Comparison of ENCODE assay signal across 14 mouse cellular contexts in genomic region chr4:118692412-118692973, GRCm38 (mm10). TPM values are rescaled to one million over a fixed set of nuclear protein-coding genes. Genes with fewer than 3 reads are reported as not detected.
DNase-seq lines count a peak whose midpoint lies in the region; ATAC-seq and TF ChIP-seq lines count a peak whose summit lies in the region.
"Had no signal": no experiment of that assay in that cellular context is flagged by ENCODE, and none has a peak within 500 bp of the region (broad histone marks: within the 10 kb centered on the region; RNA-seq: fewer than 3 reads in every experiment).

Gene Olfr1342 (minus strand): TSS chr4:118692756.

- no peak within 1 kb of the TSS for H3K4me3 ChIP-seq in kidney, embryonic 15.5 days (replicated peaks)
- no peak within 1 kb of the TSS for H3K4me3 ChIP-seq in thymus, adult 2 months (ENCODE audit: control insufficient read depth, insufficient read depth, low read length)
- H3K4me3 ChIP-seq in limb, embryonic 10.5 days: no peak within 1 kb of the TSS
- no peak within 1 kb of the TSS for H3K4me3 ChIP-seq in heart, embryonic 12.5 days
- H3K4me3 ChIP-seq: midbrain, embryonic 10.5 days had no signal

- no peaks in the 10 kb centered on the region for H3K9me3 ChIP-seq in kidney, embryonic 15.5 days (replicated peaks)
- H3K9me3 ChIP-seq in limb, embryonic 10.5 days (replicated peaks): no peaks in the 10 kb centered on the region
- 0 out of 2 replicates have a peak, but pooled peaks cover 2% of the 10 kb centered on the region for H3K9me3 ChIP-seq in heart, embryonic 12.5 days (replicated peaks)
- H3K9me3 ChIP-seq: midbrain, embryonic 10.5 days had no signal

- peak within 1 kb of the TSS; percentile 59; the same call in 1 of the 2 replicates for H3K27ac ChIP-seq in kidney, embryonic 15.5 days
- H3K27ac ChIP-seq in thymus, adult 2 months (ENCODE audit: control insufficient read depth, insufficient read depth, low read length): no peak within 1 kb of the TSS
- H3K27ac ChIP-seq in limb, embryonic 10.5 days: peak within 1 kb of the TSS; percentile 51
- H3K27ac ChIP-seq in heart, embryonic 12.5 days (ENCODE audit: poor library complexity, severe bottlenecking): no peak within 1 kb of the TSS
- H3K27ac ChIP-seq: midbrain, embryonic 10.5 days had no signal

- H3K9ac ChIP-seq in kidney, embryonic 15.5 days: no peak within 1 kb of the TSS
- H3K9ac ChIP-seq in heart, embryonic 12.5 days: no peak within 1 kb of the TSS

- peak; percentile 29; the same call in 1 of the 2 replicates for ATAC-seq in kidney, embryonic 15.5 days (replicated peaks; ENCODE audit: low FRiP score)
- no peak for ATAC-seq in heart, embryonic 12.5 days (ENCODE audit: insufficient number of reproducible peaks, low FRiP score)
- ATAC-seq: CD4-positive, CD25-positive, alpha-beta regulatory T cell, adult 4 months; intestine, embryonic 16.5 days had no signal

- 44% methylated on average over 12 of the region's 12 CpGs for WGBS in kidney, embryonic 15.5 days
- WGBS in thymus, adult 2 months: 9% methylated on average over 12 of the region's 12 CpGs
- WGBS in limb, embryonic 10.5 days: 63% methylated on average over 12 of the region's 12 CpGs
- 51% methylated on average over 12 of the region's 12 CpGs for WGBS in heart, embryonic 12.5 days

- no peak for DNase-seq in kidney, postnatal 14 days
- DNase-seq in thymus, adult 2 months: peak; percentile 2
- DNase-seq in thymus, postnatal 0 days (ENCODE audit: low spot score): no peak
- peak; percentile 32 for DNase-seq in limb, embryonic 10.5 days (ENCODE audit: low spot score)
- DNase-seq in thymus, postnatal 36 days: peak; percentile 3 to 12
- DNase-seq in frontal cortex, postnatal 14 days (ENCODE audit: low spot score in 2 of 2): no peak
- DNase-seq: cerebellum, adult 11 months; heart, postnatal 10 days; lung, adult 18-20 months had no signal

- TF ChIP-seq POLR2A in thymus, adult 2 months (IDR thresholded peaks at IDR 0.05; ENCODE audit: control insufficient read depth, extremely low read depth, insufficient read depth, low read length, poor library complexity): no peak

- H3K36me3 ChIP-seq in kidney, embryonic 15.5 days: no peaks in the 10 kb centered on the region
- H3K36me3 ChIP-seq in thymus, adult 2 months (ENCODE audit: control insufficient read depth, insufficient read depth, low read length): no peaks in the 10 kb centered on the region
- no peaks in the 10 kb centered on the region for H3K36me3 ChIP-seq in limb, embryonic 10.5 days
- no peaks in the 10 kb centered on the region for H3K36me3 ChIP-seq in heart, embryonic 12.5 days
- H3K36me3 ChIP-seq: midbrain, embryonic 10.5 days had no signal

- H3K4me1 ChIP-seq in kidney, embryonic 15.5 days: 0 out of 2 replicates have a peak, but pooled peaks cover 6% of the 10 kb centered on the region
- no peaks in the 10 kb centered on the region for H3K4me1 ChIP-seq in thymus, adult 2 months (replicated peaks; ENCODE audit: control insufficient read depth, insufficient read depth, low read length)
- H3K4me1 ChIP-seq in limb, embryonic 10.5 days: peaks cover 16% of the 10 kb centered on the region
- H3K4me1 ChIP-seq in heart, embryonic 12.5 days (replicated peaks): no peaks in the 10 kb centered on the region

- peak within 1 kb of the TSS; percentile 25 for H3K4me2 ChIP-seq in kidney, embryonic 15.5 days
- H3K4me2 ChIP-seq in heart, embryonic 12.5 days: no peak within 1 kb of the TSS

- no peaks in the 10 kb centered on the region for H3K27me3 ChIP-seq in kidney, embryonic 15.5 days
- H3K27me3 ChIP-seq in thymus, adult 2 months (ENCODE audit: control insufficient read depth, insufficient read depth, low read length): no peaks in the 10 kb centered on the region
- no peaks in the 10 kb centered on the region for H3K27me3 ChIP-seq in limb, embryonic 10.5 days (ENCODE audit: low read depth, poor library complexity, severe bottlenecking)
- peaks cover 4% of the 10 kb centered on the region; the same call in 1 of the 2 replicates for H3K27me3 ChIP-seq in heart, embryonic 12.5 days (replicated peaks)

- TF ChIP-seq CTCF in thymus, adult 2 months (IDR thresholded peaks at IDR 0.05; ENCODE audit: borderline replicate concordance, control insufficient read depth, extremely low read depth, insufficient read depth, low read length, poor library complexity): no peak

RNA-seq across cellular contexts. Expression of gene Olfr1342, which starts in this region (rescaled TPM):
- 0.09 and 0.23 TPM in 2 replicates for polyA plus RNA-seq in kidney, embryonic 15.5 days (2015; fragmentation: Nextera tagmentation; extraction: Ambion mirVana)
- polyA plus RNA-seq in thymus, adult 2 months (2012; rRNA removed): 0.13 TPM in 1 of 2 replicates, not detected in the other
- not detected in 2 replicates for polyA plus RNA-seq in thymus, postnatal 0 days (2015; fragmentation: Nextera tagmentation; extraction: Ambion mirVana)
- polyA plus RNA-seq in limb, embryonic 10.5 days (2016; fragmentation: Nextera tagmentation; extraction: Ambion mirVana): 0.05 TPM in 1 of 2 replicates, not detected in the other
- not detected in 2 replicates for polyA plus RNA-seq in heart, embryonic 12.5 days (2016; fragmentation: Nextera tagmentation; extraction: Ambion mirVana)
- polyA plus RNA-seq: intestine, embryonic 16.5 days; midbrain, embryonic 10.5 days had no signal

Comparison
In these comparisons a context has a peak if more than half of its experiments do, and no peak if none do; other contexts are left out.
1. DNase-seq: peak in thymus, postnatal 36 days (2 of 2); none in kidney, postnatal 14 days (single experiment), thymus, postnatal 0 days (single experiment) and frontal cortex, postnatal 14 days (0 of 2).
2. Peak in ATAC-seq, H3K27ac ChIP-seq and H3K4me2 ChIP-seq in kidney, embryonic 15.5 days; RNA of the gene not detected or under 1 TPM.
3. Peak in DNase-seq in thymus, adult 2 months; RNA of the gene not detected or under 1 TPM.
4. Peak in DNase-seq and H3K27ac ChIP-seq in limb, embryonic 10.5 days; RNA of the gene not detected or under 1 TPM.